Mouse (Mus musculus) olfactory bulb, adult 2 months (tissue): Measurements from ENCODE around the gene Snd1. TPM values are rescaled to one million over a fixed set of nuclear protein-coding genes. Genes with fewer than 3 reads are reported as not detected.
A peak's percentile ranks its signal among the peaks of the same experiment; 100 is the strongest.

Source experiments
- H3K27ac ChIP-seq: fragments of 200-500 bp; 2 replicates; pipeline ENCODE4 v1.5.1; 2012; ENCODE audit warnings: low read depth, low read length; ENCODE audit not compliant: insufficient read depth
- H3K4me1 ChIP-seq: fragments of 200-500 bp; 2 replicates; pipeline ENCODE4 v1.6.1; 2012; ENCODE audit warnings: low read length; ENCODE audit not compliant: control insufficient read depth, insufficient read depth
- H3K4me3 ChIP-seq: fragments of 200-500 bp; 2 replicates; pipeline ENCODE4 v1.5.1; 2012; ENCODE audit warnings: mild to moderate bottlenecking, low read depth, low read length, moderate library complexity; ENCODE audit not compliant: insufficient read depth
- CTCF ChIP-seq: fragments of 200-500 bp; IDR thresholded peaks from 2 replicates; pipeline ENCODE4 v1.5.1; 2012; ENCODE audit warnings: low read depth, mild to moderate bottlenecking, low read length, moderate library complexity; ENCODE audit not compliant: insufficient read depth
- POLR2A ChIP-seq: fragments of 200-500 bp; IDR thresholded peaks from 2 replicates; pipeline ENCODE4 v1.6.1; 2012; ENCODE audit warnings: mild to moderate bottlenecking, low read depth, low read length, moderate library complexity; ENCODE audit not compliant: insufficient read depth
- WGBS: fragments of 180-500 bp; shearing (Covaris S2); methylation state at CpG from one replicate; pipeline ENCODE4 v1.1.7; 2018; 5-methylcytosine and 5-hydroxymethylcytosine counted together
- polyA plus RNA-seq: library from polyadenylated mRNA; stranded (reverse); fragments of >200 nt; gene quantifications from 2 replicates; pipeline ENCODE4 v1.2.4, GENCODE M21; 2012; ENCODE audit warnings: low replicate concordance; ENCODE audit not compliant: missing spikeins, insufficient read depth, insufficient read length

Snd1 gene
- polyA plus RNA-seq, 1 experiment: not detected

GRCm38 (mm10) chr6:28663004-28663403 is 188.1 kb downstream of the Snd1 start:
- Histone ChIP-seq H3K4me3 (no peak overlapping the region), H3K4me1 (peaks cover 2% of the 10 kb centered on the region; the same call in 1 of the 2 replicates), H3K27ac (no peak overlapping the region)
- no peak for TF ChIP-seq POLR2A
- TF ChIP-seq CTCF: no peak
- WGBS: 85% methylated on average over 3 of the region's 3 CpGs

- WGBS: 88% methylated on average over 5 of the region's 5 CpGs
- Histone ChIP-seq H3K4me1 (peaks cover 5% of the 10 kb centered on the region; the same call in 1 of the 2 replicates), H3K4me3 (no peak overlapping the region), H3K27ac (no peak overlapping the region)
- no peak for TF ChIP-seq POLR2A
- TF ChIP-seq CTCF: no peak
Observed at GRCm38 (mm10) chr6:28663670-28664069, 188.7 kb downstream of the Snd1 start.

GRCm38 (mm10) chr6:28664716-28665115 is 189.8 kb downstream of the Snd1 start:
- 84% methylated on average over 3 of the region's 3 CpGs for WGBS
- TF ChIP-seq POLR2A (no peak), CTCF (no peak)

GRCm38 (mm10) chr6:28667586-28667985 is 192.6 kb downstream of the Snd1 start:
- Histone ChIP-seq H3K4me3 (no peak overlapping the region), H3K4me1 (peaks cover 5% of the 10 kb centered on the region; the same call in 1 of the 2 replicates), H3K27ac (no peak overlapping the region)
- 98% methylated on average over 1 of the region's 1 CpGs for WGBS
- TF ChIP-seq CTCF (no peak), POLR2A (no peak)

More at GRCm38 (mm10) chr6:28664716-28665115, 189.8 kb downstream of the Snd1 start:
- Histone ChIP-seq H3K4me3 (no peak overlapping the region), H3K27ac (no peak overlapping the region), H3K4me1 (peaks cover 5% of the 10 kb centered on the region; the same call in 1 of the 2 replicates)

GRCm38 (mm10) chr6:28669251-28669650 is 194.3 kb downstream of the Snd1 start:
- Histone ChIP-seq H3K27ac (0 out of 2 replicates have a peak overlapping the region, but pooled peaks have one; percentile 57), H3K4me3 (no peak overlapping the region), H3K4me1 (peaks cover 2% of the 10 kb centered on the region; the same call in 1 of the 2 replicates)
- WGBS: 51% methylated on average over 5 of the region's 5 CpGs
- no peak for TF ChIP-seq POLR2A
- no peak for TF ChIP-seq CTCF

- no peak overlapping the region for H3K4me3 ChIP-seq
- WGBS: 90% methylated on average over 1 of the region's 1 CpGs
- no peak overlapping the region for H3K27ac ChIP-seq
- H3K4me1 ChIP-seq: peaks cover 2% of the 10 kb centered on the region; the same call in 1 of the 2 replicates
- TF ChIP-seq CTCF: no peak
- no peak for TF ChIP-seq POLR2A
Observed at GRCm38 (mm10) chr6:28672388-28672787, 197.4 kb downstream of the Snd1 start.

GRCm38 (mm10) chr6:28674686-28675085 is 199.7 kb downstream of the Snd1 start:
- no peak overlapping the region for H3K27ac ChIP-seq
- WGBS: 91% methylated on average over 1 of the region's 1 CpGs
- H3K4me3 ChIP-seq: no peak overlapping the region
- TF ChIP-seq POLR2A: no peak
- no peak for TF ChIP-seq CTCF
- no peaks in the 10 kb centered on the region for H3K4me1 ChIP-seq

GRCm38 (mm10) chr6:28678896-28679295 is 204.0 kb downstream of the Snd1 start:
- Histone ChIP-seq H3K4me1 (no peaks in the 10 kb centered on the region; the same call in 1 of the 2 replicates), H3K4me3 (no peak overlapping the region), H3K27ac (no peak overlapping the region)
- WGBS: 96% methylated on average over 1 of the region's 1 CpGs
- TF ChIP-seq POLR2A: no peak
- no peak for TF ChIP-seq CTCF

GRCm38 (mm10) chr6:28680537-28680936 is 205.6 kb downstream of the Snd1 start:
- WGBS: 89% methylated on average over 4 of the region's 4 CpGs
- no peak overlapping the region for H3K27ac ChIP-seq
- no peak for TF ChIP-seq CTCF
- no peak for TF ChIP-seq POLR2A

More at GRCm38 (mm10) chr6:28680537-28680936, 205.6 kb downstream of the Snd1 start:
- no peaks in the 10 kb centered on the region; the same call in 1 of the 2 replicates for H3K4me1 ChIP-seq
- H3K4me3 ChIP-seq: no peak overlapping the region
